ENCODE assay signal across 29 mouse cellular contexts in genomic region chr11:87999751-88000150, GRCm38 (mm10). TPM values are rescaled to one million over a fixed set of nuclear protein-coding genes. Genes with fewer than 3 reads are reported as not detected.
DNase-seq lines count a peak whose midpoint lies in the region; ATAC-seq and TF ChIP-seq lines count a peak whose summit lies in the region.
"Had no signal": no experiment of that assay in that cellular context is flagged by ENCODE, and none has a peak within 500 bp of the region (broad histone marks: within the 10 kb centered on the region; RNA-seq: fewer than 3 reads in every experiment).

No protein-coding gene starts in this region.

- no peak overlapping the region for H3K9ac ChIP-seq in forebrain, postnatal 0 days
- H3K9ac ChIP-seq in forebrain, embryonic 14.5 days (ENCODE audit: low read length) = no peak overlapping the region
- no peak overlapping the region for H3K9ac ChIP-seq in kidney, postnatal 0 days (ENCODE audit: low read depth, low read length)
- no peak overlapping the region for H3K9ac ChIP-seq in hindbrain, embryonic 11.5 days (ENCODE audit: low read depth, low read length)
- H3K9ac ChIP-seq: embryonic facial prominence, embryonic 13.5 days; hindbrain, embryonic 13.5 days; liver, embryonic 13.5 days; midbrain, embryonic 15.5 days; neural tube, embryonic 15.5 days had no signal

- H3K27me3 ChIP-seq in forebrain, postnatal 0 days (ENCODE audit: insufficient read depth, low read length) = no peaks in the 10 kb centered on the region
- no peaks in the 10 kb centered on the region for H3K27me3 ChIP-seq in forebrain, embryonic 14.5 days (replicated peaks; ENCODE audit: control insufficient read depth, insufficient read depth, low read length)
- H3K27me3 ChIP-seq in kidney, postnatal 0 days (ENCODE audit: insufficient read depth, low read length) = no peaks in the 10 kb centered on the region
- no peaks in the 10 kb centered on the region for H3K27me3 ChIP-seq in small intestine, adult 2 months (ENCODE audit: control insufficient read depth, insufficient read depth, low read length)
- no peaks in the 10 kb centered on the region for H3K27me3 ChIP-seq in hindbrain, embryonic 11.5 days (ENCODE audit: control insufficient read depth, insufficient read depth, low read length)
- H3K27me3 ChIP-seq: embryonic facial prominence, embryonic 13.5 days; hindbrain, embryonic 13.5 days; liver, embryonic 13.5 days; midbrain, embryonic 15.5 days; neural tube, embryonic 15.5 days had no signal

- TF ChIP-seq POLR2A in lung, adult 2 months (IDR thresholded peaks at IDR 0.05; ENCODE audit: borderline replicate concordance, extremely low read depth, low read depth, low read length) = no peak
- no peak for TF ChIP-seq POLR2A in small intestine, adult 2 months (IDR thresholded peaks at IDR 0.05; ENCODE audit: low read depth, low read length)

- 92% methylated on average over 5 of the region's 5 CpGs for WGBS in forebrain, postnatal 0 days
- WGBS in forebrain, embryonic 14.5 days = 94% methylated on average over 5 of the region's 5 CpGs
- WGBS in kidney, postnatal 0 days = 91% methylated on average over 5 of the region's 5 CpGs
- 86% methylated on average over 5 of the region's 5 CpGs for WGBS in lung, adult 2 months
- 94% methylated on average over 5 of the region's 5 CpGs for WGBS in small intestine, adult 2 months
- WGBS in hindbrain, embryonic 11.5 days = 88% methylated on average over 5 of the region's 5 CpGs

- no peaks in the 10 kb centered on the region for H3K4me1 ChIP-seq in forebrain, postnatal 0 days (ENCODE audit: insufficient read depth)
- H3K4me1 ChIP-seq in forebrain, embryonic 14.5 days (ENCODE audit: control insufficient read depth, insufficient read depth, low read length) = no peaks in the 10 kb centered on the region
- H3K4me1 ChIP-seq in kidney, postnatal 0 days (replicated peaks; ENCODE audit: insufficient read depth, low read length) = no peaks in the 10 kb centered on the region
- no peaks in the 10 kb centered on the region for H3K4me1 ChIP-seq in lung, adult 2 months (ENCODE audit: control insufficient read depth, insufficient read depth, low read length)
- no peaks in the 10 kb centered on the region; the same call in 1 of the 2 replicates for H3K4me1 ChIP-seq in small intestine, adult 2 months (ENCODE audit: control insufficient read depth, insufficient read depth, insufficient read length, low read length)
- no peaks in the 10 kb centered on the region for H3K4me1 ChIP-seq in hindbrain, embryonic 11.5 days (replicated peaks; ENCODE audit: control insufficient read depth, insufficient read depth, low read length)
- H3K4me1 ChIP-seq: embryonic facial prominence, embryonic 13.5 days; forebrain, embryonic 10.5 days; hindbrain, embryonic 13.5 days; liver, embryonic 13.5 days; midbrain, embryonic 10.5 days; midbrain, embryonic 15.5 days; neural tube, embryonic 15.5 days had no signal

- 0 out of 2 replicates have a peak, but pooled peaks have one; percentile 8 for TF ChIP-seq CTCF in forebrain, postnatal 0 days (IDR thresholded peaks at IDR 0.05; ENCODE audit: low read depth)
- TF ChIP-seq CTCF in kidney, postnatal 0 days (IDR thresholded peaks at IDR 0.05; ENCODE audit: low read depth) = 0 out of 2 replicates have a peak, but pooled peaks have one; percentile 13
- 0 out of 2 replicates have a peak, but pooled peaks have one; percentile 8 for TF ChIP-seq CTCF in lung, adult 2 months (IDR thresholded peaks at IDR 0.05; ENCODE audit: insufficient read depth, low read length)
- 0 out of 2 replicates have a peak, but pooled peaks have one; percentile 11 for TF ChIP-seq CTCF in small intestine, adult 2 months (IDR thresholded peaks at IDR 0.05; ENCODE audit: extremely low read depth, insufficient read length, insufficient replicate concordance, low read depth, low read length)

- no peaks in the 10 kb centered on the region for H3K9me3 ChIP-seq in forebrain, postnatal 0 days (ENCODE audit: low read length)
- no peaks in the 10 kb centered on the region for H3K9me3 ChIP-seq in forebrain, embryonic 14.5 days (replicated peaks; ENCODE audit: control insufficient read depth, low read length)
- no peaks in the 10 kb centered on the region for H3K9me3 ChIP-seq in kidney, postnatal 0 days (replicated peaks; ENCODE audit: low read length)
- peaks cover 4% of the 10 kb centered on the region; the same call in 1 of the 2 replicates for H3K9me3 ChIP-seq in hindbrain, embryonic 11.5 days (ENCODE audit: control insufficient read depth, low read length)
- H3K9me3 ChIP-seq: hindbrain, embryonic 13.5 days; liver, embryonic 13.5 days; midbrain, embryonic 15.5 days; neural tube, embryonic 15.5 days had no signal

- no peak for DNase-seq in forebrain, postnatal 0 days
- DNase-seq in forebrain, embryonic 14.5 days (ENCODE audit: low spot score) = no peak
- no peak for DNase-seq in kidney, postnatal 0 days (ENCODE audit: low spot score)
- DNase-seq in kidney, adult 18-20 months = no peak
- no peak for DNase-seq in lung, adult 2 months
- DNase-seq in lung, postnatal 4 days = no peak
- DNase-seq in hindbrain, embryonic 11.5 days (ENCODE audit: low spot score) = no peak
- DNase-seq: adrenal gland, adult 2 months; adrenal gland, postnatal 36 days; cerebellum, adult 18-20 months; cerebellum, postnatal 10 days; gastrocnemius, postnatal 14 days; heart, postnatal 36 days; kidney, adult 11 months; liver, embryonic 13.5 days; right cerebral cortex, postnatal 25 days; spleen, adult 18-20 months; thymus, adult 2 months; thymus, postnatal 4 days had no signal

- H3K4me3 ChIP-seq in forebrain, postnatal 0 days (ENCODE audit: low read depth, low read length) = no peak overlapping the region
- H3K4me3 ChIP-seq in forebrain, embryonic 14.5 days (ENCODE audit: low read depth, low read length) = no peak overlapping the region
- H3K4me3 ChIP-seq in kidney, postnatal 0 days (replicated peaks; ENCODE audit: low read depth, low read length) = no peak overlapping the region
- no peak overlapping the region for H3K4me3 ChIP-seq in lung, adult 2 months (replicated peaks; ENCODE audit: extremely low read depth, low read depth, low read length)
- no peak overlapping the region for H3K4me3 ChIP-seq in small intestine, adult 2 months (ENCODE audit: low read depth, low read length)
- no peak overlapping the region for H3K4me3 ChIP-seq in hindbrain, embryonic 11.5 days (ENCODE audit: low read depth, low read length)
- H3K4me3 ChIP-seq: embryonic facial prominence, embryonic 13.5 days; forebrain, embryonic 10.5 days; hindbrain, embryonic 13.5 days; liver, embryonic 13.5 days; midbrain, embryonic 10.5 days; midbrain, embryonic 15.5 days; neural tube, embryonic 15.5 days had no signal

- no peak overlapping the region for H3K4me2 ChIP-seq in forebrain, postnatal 0 days (ENCODE audit: low read depth)
- no peak overlapping the region for H3K4me2 ChIP-seq in forebrain, embryonic 14.5 days (ENCODE audit: low read length)
- no peak overlapping the region for H3K4me2 ChIP-seq in kidney, postnatal 0 days (ENCODE audit: low read length)
- H3K4me2 ChIP-seq in hindbrain, embryonic 11.5 days (replicated peaks; ENCODE audit: low read depth, low read length) = no peak overlapping the region
- H3K4me2 ChIP-seq: embryonic facial prominence, embryonic 13.5 days; heart, embryonic 11.5 days; hindbrain, embryonic 13.5 days; liver, embryonic 13.5 days; midbrain, embryonic 15.5 days; neural tube, embryonic 15.5 days had no signal

- no peaks in the 10 kb centered on the region for H3K36me3 ChIP-seq in forebrain, postnatal 0 days (ENCODE audit: insufficient read depth)
- H3K36me3 ChIP-seq in forebrain, embryonic 14.5 days (ENCODE audit: control insufficient read depth, insufficient read depth, low read length) = 0 out of 2 replicates have a peak, but pooled peaks cover 2% of the 10 kb centered on the region
- H3K36me3 ChIP-seq in kidney, postnatal 0 days (ENCODE audit: insufficient read depth, low read length) = no peaks in the 10 kb centered on the region
- no peaks in the 10 kb centered on the region for H3K36me3 ChIP-seq in small intestine, adult 2 months (ENCODE audit: control insufficient read depth, insufficient read depth, low read length)
- no peaks in the 10 kb centered on the region for H3K36me3 ChIP-seq in hindbrain, embryonic 11.5 days (ENCODE audit: control insufficient read depth, insufficient read depth, low read length)
- H3K36me3 ChIP-seq: liver, embryonic 13.5 days had no signal

- no peak overlapping the region for H3K27ac ChIP-seq in forebrain, postnatal 0 days (ENCODE audit: low read depth, low read length)
- no peak overlapping the region for H3K27ac ChIP-seq in forebrain, embryonic 14.5 days (ENCODE audit: low read depth, low read length)
- no peak overlapping the region for H3K27ac ChIP-seq in kidney, postnatal 0 days
- no peak overlapping the region for H3K27ac ChIP-seq in small intestine, adult 2 months (ENCODE audit: insufficient read depth, low read depth, low read length)
- no peak overlapping the region for H3K27ac ChIP-seq in hindbrain, embryonic 11.5 days (ENCODE audit: low read depth, low read length)
- H3K27ac ChIP-seq: embryonic facial prominence, embryonic 13.5 days; forebrain, embryonic 10.5 days; hindbrain, embryonic 13.5 days; liver, embryonic 13.5 days; midbrain, embryonic 10.5 days; midbrain, embryonic 15.5 days; neural tube, embryonic 15.5 days had no signal

- no peak for ATAC-seq in forebrain, postnatal 0 days
- ATAC-seq in forebrain, embryonic 14.5 days = no peak
- ATAC-seq in kidney, postnatal 0 days (replicated peaks; ENCODE audit: low FRiP score, low read depth) = no peak
- ATAC-seq in hindbrain, embryonic 11.5 days (ENCODE audit: low FRiP score) = no peak
- ATAC-seq: activated CD4-positive, CD25-positive, alpha-beta regulatory T cell, adult 4 months; forebrain, embryonic 16.5 days; midbrain, embryonic 15.5 days had no signal

RNA-seq across cellular contexts. Expression of gene Dynll2, which starts 12.4 kb away (rescaled TPM):
- total RNA-seq in forebrain, postnatal 0 days (2014; rRNA removed) = 36.5 and 54.9 TPM in 2 replicates
- polyA plus RNA-seq in forebrain, postnatal 0 days (2015; fragmentation: Nextera tagmentation; extraction: Ambion mirVana) = 41.7 and 49.8 TPM in 2 replicates
- 21.8 and 22.5 TPM in 2 replicates for polyA plus RNA-seq in forebrain, embryonic 14.5 days (2014; fragmentation: Nextera tagmentation; extraction: Ambion mirVana)
- polyA plus RNA-seq in kidney, postnatal 0 days (2015; fragmentation: Nextera tagmentation; extraction: Ambion mirVana) = 24.0 and 24.7 TPM in 2 replicates
- 91.2 and 105 TPM in 2 replicates for polyA plus RNA-seq in lung, adult 2 months (2012; rRNA removed)
- polyA plus RNA-seq in small intestine, adult 2 months (2012; rRNA removed) = 72.7 and 140 TPM in 2 replicates
- polyA plus RNA-seq in hindbrain, embryonic 11.5 days (2014; fragmentation: Nextera tagmentation; extraction: Ambion mirVana) = 25.4 and 26.1 TPM in 2 replicates

RNA-seq across cellular contexts. Expression of gene Srsf1, which starts 47.4 kb away (rescaled TPM):
- total RNA-seq in forebrain, postnatal 0 days (2014; rRNA removed) = 282 and 390 TPM in 2 replicates
- polyA plus RNA-seq in forebrain, postnatal 0 days (2015; fragmentation: Nextera tagmentation; extraction: Ambion mirVana) = 103 and 121 TPM in 2 replicates
- 340 and 348 TPM in 2 replicates for polyA plus RNA-seq in forebrain, embryonic 14.5 days (2014; fragmentation: Nextera tagmentation; extraction: Ambion mirVana)
- polyA plus RNA-seq in kidney, postnatal 0 days (2015; fragmentation: Nextera tagmentation; extraction: Ambion mirVana) = 187 and 206 TPM in 2 replicates
- 76.5 and 93.4 TPM in 2 replicates for polyA plus RNA-seq in lung, adult 2 months (2012; rRNA removed)
- 37.3 and 52.4 TPM in 2 replicates for polyA plus RNA-seq in small intestine, adult 2 months (2012; rRNA removed)
- polyA plus RNA-seq in hindbrain, embryonic 11.5 days (2014; fragmentation: Nextera tagmentation; extraction: Ambion mirVana) = 493 and 503 TPM in 2 replicates
